Mouse (Mus musculus) heart, adult 2 months (tissue): ENCODE results near the gene Colgalt1.

Experiments
- CTCF ChIP-seq: fragments of 200-600 bp; IDR thresholded peaks from 2 replicates; pipeline ENCODE4 v1.8.1; 2022; ENCODE audit warnings: antibody characterized with exemption, mild to moderate bottlenecking, moderate library complexity
- EP300 ChIP-seq: fragments of 200-500 bp; IDR thresholded peaks from 2 replicates; pipeline ENCODE4 v1.6.1; 2011; ENCODE audit warnings: low read depth, low read length, control low read depth; ENCODE audit not compliant: insufficient read depth
- POLR2A ChIP-seq: fragments of 200-500 bp; IDR thresholded peaks from 2 replicates; pipeline ENCODE4 v1.6.1; 2011; ENCODE audit warnings: mild to moderate bottlenecking, low read depth, low read length, control low read depth; ENCODE audit not compliant: insufficient read depth

GRCm38 (mm10) chr8:71598375-71598774 lies 12.4 kb upstream of the Colgalt1 start:
- TF ChIP-seq CTCF (no peak), EP300 (no peak), POLR2A (no peak)
